Mouse (Mus musculus) stomach, postnatal 0 days (tissue): Measurements from ENCODE around the gene Gzmb.

ENCODE experiments used
- CTCF ChIP-seq: IDR thresholded peaks from 2 replicates; pipeline ENCODE4 v1.5.1; 2016; ENCODE audit warnings: antibody characterized with exemption, low read depth, mild to moderate bottlenecking, moderate library complexity
- EP300 ChIP-seq: optimal IDR thresholded peaks from 2 replicates; pipeline ENCODE3; 2016; ENCODE audit warnings: antibody characterized with exemption

DNA sequence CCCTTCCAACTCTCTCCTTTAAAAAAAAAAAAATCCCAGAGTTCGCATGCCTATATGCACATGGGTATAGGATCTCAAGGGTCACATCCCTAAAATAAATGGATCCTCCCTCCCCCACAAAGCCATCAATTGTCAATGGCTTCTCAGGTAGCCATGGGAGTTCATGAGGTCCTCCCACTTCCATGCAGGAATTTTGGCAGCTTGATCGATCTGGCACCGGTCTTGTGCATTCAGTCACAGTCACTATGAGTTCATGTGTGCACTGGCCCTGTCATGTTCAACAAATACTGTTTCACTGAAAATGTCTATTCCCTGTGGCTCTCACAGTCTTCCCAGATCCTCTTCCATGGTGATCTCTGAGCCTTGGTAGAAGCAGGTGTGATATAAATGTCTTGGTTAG is 40.0 kb upstream of the Gzmb start:
- no peak for TF ChIP-seq CTCF
- TF ChIP-seq EP300 = no peak
